ENCODE assay signal across 9 mouse cellular contexts in the genomic region with DNA sequence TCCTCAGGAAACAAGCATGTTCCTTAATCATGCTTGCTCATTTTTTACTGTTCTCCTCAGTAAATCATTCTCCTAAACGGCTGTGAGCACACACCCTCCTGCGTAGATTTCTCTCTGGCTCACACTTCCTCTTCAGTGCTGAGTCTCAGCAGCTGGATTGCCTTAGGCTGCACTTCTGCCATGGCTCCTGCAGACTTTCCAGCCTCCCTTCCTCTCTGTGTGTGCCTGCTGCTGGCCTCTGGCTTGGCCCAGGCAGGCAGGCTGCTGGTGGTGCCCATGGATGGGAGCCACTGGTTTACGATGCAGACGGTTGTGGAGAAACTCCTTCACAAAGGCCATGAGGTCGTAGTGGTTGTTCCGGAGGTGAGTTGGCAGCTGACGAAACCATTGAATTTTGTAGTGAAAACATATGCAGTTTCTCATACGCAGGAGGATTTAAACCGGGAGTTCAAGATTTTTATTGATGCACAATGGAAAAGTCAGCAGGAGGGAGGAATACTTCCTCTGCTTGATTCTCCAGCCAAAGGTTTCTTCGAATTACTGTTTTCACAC. TPM values are rescaled to one million over a fixed set of nuclear protein-coding genes. Genes with fewer than 3 reads are reported as not detected.
DNase-seq lines count a peak whose midpoint lies in the region; ATAC-seq and TF ChIP-seq lines count a peak whose summit lies in the region.
"Had no signal": no experiment of that assay in that cellular context is flagged by ENCODE, and none has a peak within 500 bp of the region (broad histone marks: within the 10 kb centered on the region; RNA-seq: fewer than 3 reads in every experiment).

Gene Ugt1a7c (plus strand): TSS at position 122 of the 552 bp plus-strand sequence.

- 0 out of 2 replicates have a peak within 1 kb of the TSS, but pooled peaks have one; percentile 25 for H3K4me2 ChIP-seq in heart, embryonic 15.5 days

- 0 out of 2 replicates have a peak, but pooled peaks have one; percentile 43 for ATAC-seq in heart, embryonic 15.5 days (replicated peaks; ENCODE audit: insufficient number of reproducible peaks, insufficient read depth, low FRiP score, low read depth)
- ATAC-seq in monocyte, adult 5-6 weeks (replicated peaks; ENCODE audit: insufficient number of reproducible peaks, low FRiP score, low TSS enrichment, poor library complexity, severe bottlenecking): peak; percentile 78

- 51% methylated on average over 10 of the region's 10 CpGs for WGBS in heart, embryonic 15.5 days
- 3% methylated on average over 10 of the region's 10 CpGs for WGBS in large intestine, adult 2 months

- no peak within 1 kb of the TSS for H3K4me3 ChIP-seq in MEL (ENCODE audit: control insufficient read depth in 1 of 2, insufficient read depth in 1 of 2, low read depth in 2 of 2, low read length in 2 of 2)
- H3K4me3 ChIP-seq in heart, embryonic 15.5 days: 0 out of 2 replicates have a peak within 1 kb of the TSS, but pooled peaks have one; percentile 3

- no peak within 1 kb of the TSS for H3K27ac ChIP-seq in MEL (ENCODE audit: control insufficient read depth, low read depth, low read length)
- peak within 1 kb of the TSS; percentile 52 for H3K27ac ChIP-seq in heart, embryonic 15.5 days

- TF ChIP-seq POLR2A in MEL (IDR thresholded peaks at IDR 0.05; ENCODE audit: control insufficient read depth in 1 of 2, insufficient read depth in 1 of 2, low read depth in 1 of 2, low read length in 2 of 2, poor library complexity in 1 of 2): no peak

- H3K27me3 ChIP-seq in MEL (ENCODE audit: control insufficient read depth in 1 of 2, insufficient read depth in 2 of 2, low read length in 2 of 2): peaks cover 0 to 3% of the 10 kb centered on the region in 2 experiments; a peak in 2 of 4 replicates
- H3K27me3 ChIP-seq in heart, embryonic 15.5 days: no peaks in the 10 kb centered on the region

- DNase-seq in adrenal gland, postnatal 10 days: peak; percentile 19
- no peak for DNase-seq in adrenal gland, adult 8-10 months
- peak; percentile 45 for DNase-seq in MEL (ENCODE audit: low read depth, low spot score)
- DNase-seq in large intestine, adult 2 months (ENCODE audit: low read depth, low spot score): peak; percentile 61
- DNase-seq in left cerebral cortex, adult 9 months (ENCODE audit: low spot score in 2 of 2): no peak
- DNase-seq in right cerebral cortex, postnatal 4 days: no peak

- no peak for TF ChIP-seq RAD21 in MEL (IDR thresholded peaks at IDR 0.05; ENCODE audit: low read depth, low read length)

- H3K4me1 ChIP-seq in MEL (ENCODE audit: control insufficient read depth in 1 of 2, insufficient read depth in 2 of 2, low read length in 2 of 2): no peaks in the 10 kb centered on the region
- H3K4me1 ChIP-seq in heart, embryonic 15.5 days (replicated peaks): 0 out of 2 replicates have a peak, but pooled peaks cover 4% of the 10 kb centered on the region

- H3K36me3 ChIP-seq in MEL (ENCODE audit: control insufficient read depth in 1 of 2, insufficient read depth in 2 of 2, low read length in 2 of 2): no peaks in the 10 kb centered on the region
- H3K36me3 ChIP-seq in heart, embryonic 15.5 days: no peaks in the 10 kb centered on the region

- no peak within 1 kb of the TSS for H3K9ac ChIP-seq in MEL (ENCODE audit: control insufficient read depth, low read depth, low read length, poor library complexity, severe bottlenecking)
- H3K9ac ChIP-seq in heart, embryonic 15.5 days: no peak within 1 kb of the TSS

- no peaks in the 10 kb centered on the region for H3K79me2 ChIP-seq in MEL (ENCODE audit: control insufficient read depth, insufficient read depth, low read length, poor library complexity)

- no peaks in the 10 kb centered on the region for H3K9me3 ChIP-seq in MEL (replicated peaks; ENCODE audit: insufficient read depth, low read length)
- H3K9me3 ChIP-seq in heart, embryonic 15.5 days (replicated peaks): no peaks in the 10 kb centered on the region

- no peak for TF ChIP-seq EP300 in MEL (IDR thresholded peaks at IDR 0.05; ENCODE audit: low read depth in 1 of 2, low read length in 2 of 2)

- TF ChIP-seq CTCF in MEL (IDR thresholded peaks at IDR 0.05 in 2 of 3, conservative IDR thresholded peaks at IDR 0.05 in 1 of 3; ENCODE audit: control insufficient read depth in 1 of 3, insufficient read depth in 1 of 3, low read depth in 2 of 3, low read length in 3 of 3, poor library complexity in 1 of 3, severe bottlenecking in 1 of 3): no peak

TF ChIP-seq in MEL, 35 proteins besides CTCF, POLR2A, EP300 and RAD21:
- TF ChIP-seq SIN3A (IDR thresholded peaks at IDR 0.05; ENCODE audit: low read length) (no peak), ZNF384 (IDR thresholded peaks at IDR 0.05; ENCODE audit: low read depth, low read length) (no peak), POLR2AphosphoS2 (IDR thresholded peaks at IDR 0.05; ENCODE audit: low read length) (no peak), MAX (IDR thresholded peaks at IDR 0.05; ENCODE audit: low read length) (no peak), KAT2A (conservative IDR thresholded peaks at IDR 0.05; ENCODE audit: low read depth, low read length) (no peak), CHD2 (IDR thresholded peaks at IDR 0.05; ENCODE audit: low read length) (no peak), RCOR1 (IDR thresholded peaks at IDR 0.05; ENCODE audit: low read depth, low read length) (no peak)

RNA-seq across cellular contexts. Expression of gene Ugt1a7c, which starts in this region (rescaled TPM):
- total RNA-seq in adrenal gland, postnatal 10 days (2021): 1 to 10 TPM; 1.9 to 2.6 TPM
- total RNA-seq in adrenal gland, adult 8-10 months (2022): 1 to 10 TPM; 1.0 to 4.2 (median 3.2) TPM
- total RNA-seq in MEL (2012; rRNA removed): 0.03 TPM in 1 of 2 replicates, not detected in the other
- polyA plus RNA-seq in MEL (2012; ENCODE audit: insufficient read depth in 1 of 2, insufficient read length in 2 of 2, low read depth in 1 of 2, low replicate concordance in 2 of 2, missing spikeins in 1 of 2): not detected
- polyA plus RNA-seq in heart, embryonic 15.5 days (2015; fragmentation: Nextera tagmentation; extraction: Ambion mirVana): 1.1 and 1.4 TPM in 2 replicates
- 12.4 and 34.3 TPM in 2 replicates for polyA plus RNA-seq in large intestine, adult 2 months (2012; rRNA removed)
- total RNA-seq in monocyte, adult 5-6 weeks (2017): 76.0 to 85.9 TPM (median 84.7 TPM) in 3 replicates
- polyA plus RNA-seq: C2C12 had no signal

Comparison
In these comparisons a context has a peak if more than half of its experiments do, and no peak if none do; other contexts are left out.
1. RNA of gene Ugt1a7c (total RNA-seq): 76.0 to 85.9 TPM in monocyte, adult 5-6 weeks; 1.0 to 4.2 TPM in adrenal gland, adult 8-10 months, 1.9 to 2.6 TPM in adrenal gland, postnatal 10 days and 0.03 TPM in MEL; every median in the first group is over 10 times any median in the second.
2. DNase-seq: peak in adrenal gland, postnatal 10 days (single experiment) and large intestine, adult 2 months (single experiment); none in adrenal gland, adult 8-10 months (single experiment), left cerebral cortex, adult 9 months (0 of 2) and right cerebral cortex, postnatal 4 days (single experiment).
3. Peak in DNase-seq in MEL; RNA of the gene not detected or under 1 TPM.